Mouse (Mus musculus): ENCODE measurements around the gene Aldh3b1.
A peak's percentile ranks its signal among the peaks of the same experiment; 100 is the strongest.
"Not testable (repeated sequence)": the region's sequence is repeated elsewhere in the genome, so short reads cannot be mapped to it uniquely, and the experiment has no call there.

Gene Aldh3b1

GRCm38 (mm10) chr19:3929211-3929941, at the start of gene Aldh3b1:
Aldh3b1 (minus strand) TSS chr19:3929808.
- DNase-seq (ENCODE audit: low read depth, low spot score) = no peak

- DNase-seq (ENCODE audit: low read depth, low spot score) = no peak
Measured at GRCm38 (mm10) chr19:3975866-3976265, 46.3 kb upstream of the Aldh3b1 start.

GRCm38 (mm10) chr19:3974608-3975007, 45.0 kb upstream of the Aldh3b1 start:
- not testable (repeated sequence) for DNase-seq (ENCODE audit: low read depth, low spot score)

GRCm38 (mm10) chr19:3972229-3972628, 42.6 kb upstream of the Aldh3b1 start, which contains the start of gene Aldh3b2:
Aldh3b2 (plus strand) TSS chr19:3972328.
- DNase-seq (ENCODE audit: low read depth, low spot score) = no peak

GRCm38 (mm10) chr19:3967258-3967657, 37.6 kb upstream of the Aldh3b1 start:
- DNase-seq (ENCODE audit: low read depth, low spot score) = no peak

GRCm38 (mm10) chr19:3966330-3967075, 36.9 kb upstream of the Aldh3b1 start:
- no peak for DNase-seq (ENCODE audit: low read depth, low spot score)

- DNase-seq (ENCODE audit: low read depth, low spot score) = no peak
Measured at GRCm38 (mm10) chr19:3964030-3964429, 34.4 kb upstream of the Aldh3b1 start.

GRCm38 (mm10) chr19:3962469-3962868, 32.9 kb upstream of the Aldh3b1 start:
- no peak for DNase-seq (ENCODE audit: low read depth, low spot score)

- not testable (repeated sequence) for DNase-seq (ENCODE audit: low read depth, low spot score)
Measured at GRCm38 (mm10) chr19:3961805-3962204, 32.2 kb upstream of the Aldh3b1 start.

- DNase-seq (ENCODE audit: low read depth, low spot score) = no peak
Measured at GRCm38 (mm10) chr19:3960211-3960610, 30.6 kb upstream of the Aldh3b1 start.

- DNase-seq (ENCODE audit: low read depth, low spot score) = no peak
Measured at GRCm38 (mm10) chr19:3959030-3959429, 29.4 kb upstream of the Aldh3b1 start.

GRCm38 (mm10) chr19:3958470-3958869, 28.9 kb upstream of the Aldh3b1 start, which contains the start of gene Aldh3b3:
Aldh3b3 (plus strand) TSS chr19:3958645.
- no peak for DNase-seq (ENCODE audit: low read depth, low spot score)

- DNase-seq (ENCODE audit: low read depth, low spot score) = not testable (repeated sequence)
Measured at GRCm38 (mm10) chr19:3957296-3958036, 27.9 kb upstream of the Aldh3b1 start.

- DNase-seq (ENCODE audit: low read depth, low spot score) = no peak
Measured at GRCm38 (mm10) chr19:3955804-3956203, 26.2 kb upstream of the Aldh3b1 start.

- no peak for DNase-seq (ENCODE audit: low read depth, low spot score)
Measured at GRCm38 (mm10) chr19:3955033-3955432, 25.4 kb upstream of the Aldh3b1 start.

GRCm38 (mm10) chr19:3952099-3952498, 22.5 kb upstream of the Aldh3b1 start:
- DNase-seq (ENCODE audit: low read depth, low spot score) = no peak

- DNase-seq (ENCODE audit: low read depth, low spot score) = no peak
Measured at GRCm38 (mm10) chr19:3951461-3951860, 21.9 kb upstream of the Aldh3b1 start.

- no peak for DNase-seq (ENCODE audit: low read depth, low spot score)
Measured at GRCm38 (mm10) chr19:3950331-3950730, 20.7 kb upstream of the Aldh3b1 start.

- DNase-seq (ENCODE audit: low read depth, low spot score) = no peak
Measured at GRCm38 (mm10) chr19:3948546-3948945, 18.9 kb upstream of the Aldh3b1 start.

- no peak for DNase-seq (ENCODE audit: low read depth, low spot score)
Measured at GRCm38 (mm10) chr19:3947813-3948212, 18.2 kb upstream of the Aldh3b1 start.

- DNase-seq (ENCODE audit: low read depth, low spot score) = peak; percentile 44
Measured at GRCm38 (mm10) chr19:3946715-3947114, 17.1 kb upstream of the Aldh3b1 start.

All from retina, adult 2 months (tissue).